Mouse (Mus musculus): Measurements from ENCODE around the gene Per2.

DNA sequence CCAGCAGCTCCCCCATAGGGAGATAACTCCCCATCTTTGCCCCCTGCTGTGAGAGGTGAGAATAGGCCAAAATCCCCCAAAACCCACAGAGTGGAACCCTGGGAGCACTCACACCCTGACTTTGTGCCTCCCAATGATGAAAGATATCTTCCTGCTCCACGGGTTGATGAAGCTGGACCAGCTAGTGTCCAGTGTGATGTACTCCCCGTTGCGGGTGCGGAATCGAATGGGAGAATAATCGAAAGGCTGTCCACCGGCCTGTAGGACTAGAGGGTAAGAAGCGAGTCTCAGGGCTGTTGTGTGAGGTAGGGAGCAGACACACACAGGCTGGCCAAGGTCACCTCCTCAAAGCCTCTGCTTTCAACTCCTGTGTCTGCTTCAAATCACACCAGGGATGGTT, 24.2 kb downstream of the Per2 start:
- TF ChIP-seq CTCF (IDR thresholded peaks at IDR 0.05; ENCODE audit: low read depth, low read length) (no peak), POLR2A (IDR thresholded peaks at IDR 0.05; ENCODE audit: insufficient read depth, low read length) (no peak), EP300 (IDR thresholded peaks at IDR 0.05; ENCODE audit: insufficient read depth, low read depth, low read length) (no peak)

Measured in ES-Bruce4 (cell line).